Mouse (Mus musculus): ENCODE results near the gene Washc2. TPM values are rescaled to one million over a fixed set of nuclear protein-coding genes. Genes with fewer than 3 reads are reported as not detected.

Gene Washc2
- polyA plus RNA-seq, 1 experiment from 2014 or later: 50.5 TPM

GRCm38 (mm10) chr6:116192809-116193311, 15.0 kb upstream of the Washc2 start:
- no peak overlapping the region; the same call in 1 of the 2 replicates for H3K27ac ChIP-seq (replicated peaks; ENCODE audit: low read depth, low read length)
- H3K27me3 ChIP-seq (ENCODE audit: control insufficient read depth, insufficient read depth, low read length): no peaks in the 10 kb centered on the region
- no peaks in the 10 kb centered on the region for H3K4me1 ChIP-seq (ENCODE audit: control insufficient read depth, insufficient read depth, low read length)
- DNase-seq (ENCODE audit: low spot score): peak; percentile 51
- peak overlapping the region; percentile 77 for H3K4me3 ChIP-seq (ENCODE audit: low read depth, low read length)
- under 1% methylated on average over 30 of the region's 51 CpGs for WGBS
- peak overlapping the region; percentile 81 for H3K4me2 ChIP-seq (ENCODE audit: low read depth, low read length)
- peak; percentile 83 for ATAC-seq (replicated peaks; ENCODE audit: insufficient number of reproducible peaks, low FRiP score, low TSS enrichment, low read depth)
- no peaks in the 10 kb centered on the region for H3K36me3 ChIP-seq (replicated peaks; ENCODE audit: control insufficient read depth, insufficient read depth, low read depth, low read length)
- no peaks in the 10 kb centered on the region for H3K9me3 ChIP-seq (replicated peaks; ENCODE audit: control insufficient read depth, low read length)
- peak overlapping the region; percentile 78 for H3K9ac ChIP-seq (replicated peaks; ENCODE audit: low read length)

GRCm38 (mm10) chr6:116193394-116194393, 14.1 kb upstream of the Washc2 start, which contains the start of gene Tmcc1:
Tmcc1 (minus strand) TSS chr6:116193486.
- H3K9ac ChIP-seq (replicated peaks; ENCODE audit: low read length): peak within 1 kb of the TSS; percentile 78
- ATAC-seq (replicated peaks; ENCODE audit: insufficient number of reproducible peaks, low FRiP score, low TSS enrichment, low read depth) (peak; percentile 75), DNase-seq (ENCODE audit: low spot score) (peak; percentile 97)
- no peaks in the 10 kb centered on the region for H3K4me1 ChIP-seq (ENCODE audit: control insufficient read depth, insufficient read depth, low read length)
- H3K4me3 ChIP-seq (ENCODE audit: low read depth, low read length): peak within 1 kb of the TSS; percentile 77
- H3K36me3 ChIP-seq (replicated peaks; ENCODE audit: control insufficient read depth, insufficient read depth, low read depth, low read length): no peaks in the 10 kb centered on the region
- H3K4me2 ChIP-seq (ENCODE audit: low read depth, low read length): peak within 1 kb of the TSS; percentile 81
- under 1% methylated on average over 47 of the region's 68 CpGs for WGBS
- H3K27me3 ChIP-seq (ENCODE audit: control insufficient read depth, insufficient read depth, low read length): no peaks in the 10 kb centered on the region
- H3K27ac ChIP-seq (replicated peaks; ENCODE audit: low read depth, low read length): peak within 1 kb of the TSS; percentile 47; the same call in 1 of the 2 replicates
- no peaks in the 10 kb centered on the region for H3K9me3 ChIP-seq (replicated peaks; ENCODE audit: control insufficient read depth, low read length)

GRCm38 (mm10) chr6:116195811-116196210, 12.0 kb upstream of the Washc2 start:
- H3K36me3 ChIP-seq (replicated peaks; ENCODE audit: control insufficient read depth, insufficient read depth, low read depth, low read length): no peaks in the 10 kb centered on the region
- WGBS: 59% methylated on average over 8 of the region's 8 CpGs

GRCm38 (mm10) chr6:116198173-116198572, 9.7 kb upstream of the Washc2 start:
- peak; percentile 52 for DNase-seq (ENCODE audit: low spot score)
- WGBS: 42% methylated on average over 3 of the region's 3 CpGs
- Histone ChIP-seq H3K27me3 (ENCODE audit: control insufficient read depth, insufficient read depth, low read length) (no peaks in the 10 kb centered on the region), H3K4me1 (ENCODE audit: control insufficient read depth, insufficient read depth, low read length) (no peaks in the 10 kb centered on the region), H3K9me3 (replicated peaks; ENCODE audit: control insufficient read depth, low read length) (no peaks in the 10 kb centered on the region), H3K4me3 (ENCODE audit: low read depth, low read length) (no peak overlapping the region), H3K27ac (replicated peaks; ENCODE audit: low read depth, low read length) (no peak overlapping the region), H3K4me2 (ENCODE audit: low read depth, low read length) (no peak overlapping the region), H3K9ac (replicated peaks; ENCODE audit: low read length) (no peak overlapping the region), H3K36me3 (replicated peaks; ENCODE audit: control insufficient read depth, insufficient read depth, low read depth, low read length) (no peaks in the 10 kb centered on the region)
- ATAC-seq (replicated peaks; ENCODE audit: insufficient number of reproducible peaks, low FRiP score, low TSS enrichment, low read depth): peak; percentile 55; the same call in 1 of the 2 replicates

More at GRCm38 (mm10) chr6:116195811-116196210, 12.0 kb upstream of the Washc2 start:
- H3K4me1 ChIP-seq (ENCODE audit: control insufficient read depth, insufficient read depth, low read length): no peaks in the 10 kb centered on the region
- DNase-seq (ENCODE audit: low spot score) (no peak), ATAC-seq (replicated peaks; ENCODE audit: insufficient number of reproducible peaks, low FRiP score, low TSS enrichment, low read depth) (no peak)
- H3K9ac ChIP-seq (replicated peaks; ENCODE audit: low read length): no peak overlapping the region
- H3K4me3 ChIP-seq (ENCODE audit: low read depth, low read length): no peak overlapping the region
- no peak overlapping the region for H3K4me2 ChIP-seq (ENCODE audit: low read depth, low read length)
- no peak overlapping the region for H3K27ac ChIP-seq (replicated peaks; ENCODE audit: low read depth, low read length)
- no peaks in the 10 kb centered on the region for H3K27me3 ChIP-seq (ENCODE audit: control insufficient read depth, insufficient read depth, low read length)
- H3K9me3 ChIP-seq (replicated peaks; ENCODE audit: control insufficient read depth, low read length): no peaks in the 10 kb centered on the region

GRCm38 (mm10) chr6:116199682-116200081, 8.2 kb upstream of the Washc2 start:
- no peaks in the 10 kb centered on the region for H3K4me1 ChIP-seq (ENCODE audit: control insufficient read depth, insufficient read depth, low read length)
- H3K36me3 ChIP-seq (replicated peaks; ENCODE audit: control insufficient read depth, insufficient read depth, low read depth, low read length): no peaks in the 10 kb centered on the region
- WGBS: 73% methylated on average over 2 of the region's 2 CpGs
- no peak overlapping the region for H3K4me3 ChIP-seq (ENCODE audit: low read depth, low read length)
- no peaks in the 10 kb centered on the region for H3K9me3 ChIP-seq (replicated peaks; ENCODE audit: control insufficient read depth, low read length)
- H3K4me2 ChIP-seq (ENCODE audit: low read depth, low read length): no peak overlapping the region
- DNase-seq (ENCODE audit: low spot score) (no peak), ATAC-seq (replicated peaks; ENCODE audit: insufficient number of reproducible peaks, low FRiP score, low TSS enrichment, low read depth) (no peak)
- no peak overlapping the region for H3K27ac ChIP-seq (replicated peaks; ENCODE audit: low read depth, low read length)
- H3K27me3 ChIP-seq (ENCODE audit: control insufficient read depth, insufficient read depth, low read length): no peaks in the 10 kb centered on the region
- H3K9ac ChIP-seq (replicated peaks; ENCODE audit: low read length): no peak overlapping the region

- H3K27ac ChIP-seq (replicated peaks; ENCODE audit: low read depth, low read length): no peak overlapping the region
- no peaks in the 10 kb centered on the region for H3K27me3 ChIP-seq (ENCODE audit: control insufficient read depth, insufficient read depth, low read length)
- H3K36me3 ChIP-seq (replicated peaks; ENCODE audit: control insufficient read depth, insufficient read depth, low read depth, low read length): peaks cover 2% of the 10 kb centered on the region
- H3K4me1 ChIP-seq (ENCODE audit: control insufficient read depth, insufficient read depth, low read length): no peaks in the 10 kb centered on the region
- no peak overlapping the region for H3K4me3 ChIP-seq (ENCODE audit: low read depth, low read length)
- H3K9ac ChIP-seq (replicated peaks; ENCODE audit: low read length): no peak overlapping the region
- WGBS: 73% methylated on average over 11 of the region's 11 CpGs
- H3K9me3 ChIP-seq (replicated peaks; ENCODE audit: control insufficient read depth, low read length): no peaks in the 10 kb centered on the region
- ATAC-seq (replicated peaks; ENCODE audit: insufficient number of reproducible peaks, low FRiP score, low TSS enrichment, low read depth) (no peak), DNase-seq (ENCODE audit: low spot score) (no peak)
- no peak overlapping the region for H3K4me2 ChIP-seq (ENCODE audit: low read depth, low read length)
Measured at GRCm38 (mm10) chr6:116227767-116228166, 19.9 kb downstream of the Washc2 start.

- H3K36me3 ChIP-seq (replicated peaks; ENCODE audit: control insufficient read depth, insufficient read depth, low read depth, low read length): peaks cover 2% of the 10 kb centered on the region
Measured at GRCm38 (mm10) chr6:116228785-116229525, 21.1 kb downstream of the Washc2 start.

More at GRCm38 (mm10) chr6:116228785-116229525, 21.1 kb downstream of the Washc2 start:
- Histone ChIP-seq H3K4me1 (ENCODE audit: control insufficient read depth, insufficient read depth, low read length) (no peaks in the 10 kb centered on the region), H3K9ac (replicated peaks; ENCODE audit: low read length) (no peak overlapping the region), H3K27ac (replicated peaks; ENCODE audit: low read depth, low read length) (no peak overlapping the region), H3K4me3 (ENCODE audit: low read depth, low read length) (no peak overlapping the region), H3K4me2 (ENCODE audit: low read depth, low read length) (no peak overlapping the region), H3K9me3 (replicated peaks; ENCODE audit: control insufficient read depth, low read length) (no peaks in the 10 kb centered on the region), H3K27me3 (ENCODE audit: control insufficient read depth, insufficient read depth, low read length) (no peaks in the 10 kb centered on the region)
- DNase-seq (ENCODE audit: low spot score) (peak; percentile 78), ATAC-seq (replicated peaks; ENCODE audit: insufficient number of reproducible peaks, low FRiP score, low TSS enrichment, low read depth) (no peak)
- 66% methylated on average over 12 of the region's 12 CpGs for WGBS
